Mouse (Mus musculus) neural tube, embryonic 11.5 days (tissue): ENCODE measurements around the gene Anxa2. TPM values are rescaled to one million over a fixed set of nuclear protein-coding genes. Genes with fewer than 3 reads are reported as not detected.

ENCODE experiments used
- ATAC-seq: fragments of 200-750 bp; cut with Nextera tagmentation; 2 replicates; pipeline ENCODE4 v1.8.0; 2017; ENCODE audit warnings: moderate number of reproducible peaks, mild to moderate bottlenecking, moderate TSS enrichment, moderate library complexity; ENCODE audit not compliant: insufficient read depth, low FRiP score, low TSS enrichment
- DNase-seq: peaks from one replicate; pipeline ENCODE4 v3.0.0-alpha.2; 2015; ENCODE audit warnings: low spot score
- H3K27ac ChIP-seq: fragments of 300-500 bp; sonication (generic); 2 replicates; pipeline ENCODE4 v1.5.1; 2014; ENCODE audit warnings: low read depth, mild to moderate bottlenecking, low read length
- H3K27me3 ChIP-seq: fragments of 300-500 bp; sonication (generic); 2 replicates; pipeline ENCODE4 v1.6.1; 2014; ENCODE audit warnings: mild to moderate bottlenecking, low read length, mixed read lengths; ENCODE audit not compliant: control insufficient read depth, insufficient read depth
- H3K36me3 ChIP-seq: fragments of 300-500 bp; sonication (generic); 2 replicates; pipeline ENCODE4 v1.6.1; 2014; ENCODE audit warnings: mild to moderate bottlenecking, low read length, moderate library complexity, mixed read lengths; ENCODE audit not compliant: control insufficient read depth, insufficient read depth
- H3K4me1 ChIP-seq: fragments of 300-500 bp; sonication (generic); 2 replicates; pipeline ENCODE4 v1.6.1; 2014; ENCODE audit warnings: low read length, mixed read lengths; ENCODE audit not compliant: control insufficient read depth, insufficient read depth
- H3K4me2 ChIP-seq: fragments of 300-500 bp; sonication (generic); 2 replicates; pipeline ENCODE4 v1.6.1; 2014; ENCODE audit warnings: low read depth, mild to moderate bottlenecking, moderate library complexity
- H3K4me3 ChIP-seq: fragments of 300-500 bp; sonication (generic); 2 replicates; pipeline ENCODE4 v1.5.1; 2014; ENCODE audit warnings: low read depth, low read length
- H3K9ac ChIP-seq: fragments of 300-500 bp; sonication (generic); 2 replicates; pipeline ENCODE4 v1.6.1; 2014; ENCODE audit warnings: mild to moderate bottlenecking, low read length
- H3K9me3 ChIP-seq: fragments of 300-500 bp; sonication (generic); 2 replicates; pipeline ENCODE4 v1.6.1; 2016; ENCODE audit warnings: low read length; ENCODE audit not compliant: control insufficient read depth
- WGBS: fragments of 180-500 bp; shearing (Covaris S2); extraction: QIAGEN DNeasy Blood & Tissue Kit; methylation state at CpG from one replicate; pipeline ENCODE4 v1.1.7; 2014; 5-methylcytosine and 5-hydroxymethylcytosine counted together
- microRNA-seq: library from miRNA; unstranded; fragments of <30 nt; microRNA quantifications from one replicate; pipeline ENCODE4, GENCODE M21; 2016
- polyA plus RNA-seq: library from polyadenylated mRNA; unstranded; fragments of >200 nt; fragmentation: Nextera tagmentation; extraction: Ambion mirVana; gene quantifications from 2 replicates; pipeline ENCODE4 v1.2.1, GENCODE M21; 2014

Anxa2 gene
- polyA plus RNA-seq, 1 experiment from 2014 or later: 167 TPM

GRCm38 (mm10) chr9:69511881-69512590 lies 58.6 kb downstream of the Anxa2 start:
- Histone ChIP-seq H3K27ac (no peak overlapping the region), H3K4me1 (no peaks in the 10 kb centered on the region), H3K27me3 (no peaks in the 10 kb centered on the region; the same call in 1 of the 2 replicates), H3K4me3 (no peak overlapping the region), H3K36me3 (no peaks in the 10 kb centered on the region), H3K9ac (no peak overlapping the region), H3K4me2 (no peak overlapping the region), H3K9me3 (no peaks in the 10 kb centered on the region)
- DNase-seq (no peak), ATAC-seq (no peak)
- WGBS: 24% methylated on average over 11 of the region's 11 CpGs

- H3K4me1 ChIP-seq: no peaks in the 10 kb centered on the region
- no peak for ATAC-seq
- 84% methylated on average over 1 of the region's 1 CpGs for WGBS
- H3K4me2 ChIP-seq: no peak overlapping the region
- H3K4me3 ChIP-seq: no peak overlapping the region
- no peak overlapping the region for H3K9ac ChIP-seq
- DNase-seq: no peak
- no peaks in the 10 kb centered on the region; the same call in 1 of the 2 replicates for H3K27me3 ChIP-seq
- no peak overlapping the region for H3K27ac ChIP-seq
- no peaks in the 10 kb centered on the region for H3K9me3 ChIP-seq
- no peaks in the 10 kb centered on the region for H3K36me3 ChIP-seq
These were observed 59.3 kb downstream of the Anxa2 start for GRCm38 (mm10) chr9:69512726-69513125.

GRCm38 (mm10) chr9:69514206-69514605 lies 60.8 kb downstream of the Anxa2 start:
- H3K9me3 ChIP-seq: no peaks in the 10 kb centered on the region
- H3K36me3 ChIP-seq: no peaks in the 10 kb centered on the region
- H3K4me2 ChIP-seq: no peak overlapping the region
- H3K4me3 ChIP-seq: no peak overlapping the region
- no peak overlapping the region for H3K27ac ChIP-seq
- DNase-seq (no peak), ATAC-seq (no peak)
- 79% methylated on average over 8 of the region's 8 CpGs for WGBS
- H3K4me1 ChIP-seq: no peaks in the 10 kb centered on the region
- H3K9ac ChIP-seq: no peak overlapping the region
- no peaks in the 10 kb centered on the region for H3K27me3 ChIP-seq

- Histone ChIP-seq H3K9ac (no peak overlapping the region), H3K36me3 (no peaks in the 10 kb centered on the region), H3K4me2 (no peak overlapping the region), H3K27ac (no peak overlapping the region), H3K4me3 (no peak overlapping the region), H3K9me3 (no peaks in the 10 kb centered on the region), H3K4me1 (no peaks in the 10 kb centered on the region), H3K27me3 (no peaks in the 10 kb centered on the region)
- no peak for DNase-seq
- no peak for ATAC-seq
- WGBS: 93% methylated on average over 7 of the region's 7 CpGs
These were observed 62.0 kb downstream of the Anxa2 start for GRCm38 (mm10) chr9:69515416-69515815.

GRCm38 (mm10) chr9:69517387-69518035 lies 64.1 kb downstream of the Anxa2 start:
- H3K4me3 ChIP-seq: no peak overlapping the region
- ATAC-seq: no peak
- no peaks in the 10 kb centered on the region for H3K27me3 ChIP-seq
- WGBS: 76% methylated on average over 20 of the region's 20 CpGs
- H3K9ac ChIP-seq: no peak overlapping the region
- no peaks in the 10 kb centered on the region for H3K4me1 ChIP-seq
- H3K36me3 ChIP-seq: no peaks in the 10 kb centered on the region
- no peak overlapping the region for H3K27ac ChIP-seq
- H3K4me2 ChIP-seq: no peak overlapping the region
- H3K9me3 ChIP-seq: no peaks in the 10 kb centered on the region
- DNase-seq: no peak

Small RNA genes lying within 50 kb of the gene (microRNA-seq; reads per million reads assigned to microRNA genes)
- 0.78 reads per million for gene Mir3109

Other genes starting within 250 kb of the Anxa2 start
- 18.5 and 19.8 TPM in 2 replicates for gene Ice2, start 55.7 kb upstream of the Anxa2 start, polyA plus RNA-seq